Mouse (Mus musculus) CH12.LX (cell line): Measurements from ENCODE around the gene Hk3. TPM values are rescaled to one million over a fixed set of nuclear protein-coding genes. Genes with fewer than 3 reads are reported as not detected.

Source experiments
- DNase-seq: peaks from one replicate; pipeline ENCODE4 v3.0.0-alpha.2; 2013; ENCODE audit errors: extremely low read depth
- H3K27ac ChIP-seq: 2 replicates; pipeline ENCODE4 v1.5.1; 2012; ENCODE audit warnings: low read depth, mild to moderate bottlenecking, control low read depth, moderate library complexity; ENCODE audit not compliant: insufficient read depth
- H3K27me3 ChIP-seq: replicated peaks from 2 replicates; pipeline ENCODE3; 2012; ENCODE audit warnings: inconsistent platforms
- H3K36me3 ChIP-seq, 2 experiments: replicated peaks in 1 of 2; 2 replicates each; pipeline versions ENCODE3 to v1.6.1; 2012; ENCODE audit warnings: inconsistent platforms in 1 of 2, low read length in 1 of 2, mild to moderate bottlenecking in 1 of 2, mixed read lengths in 1 of 2, moderate library complexity in 1 of 2; ENCODE audit not compliant: control insufficient read depth in 1 of 2, insufficient read depth in 1 of 2
- H3K4me1 ChIP-seq, 2 experiments: 2 replicates each; pipeline ENCODE4 v1.6.1; 2012; ENCODE audit warnings: inconsistent platforms in 1 of 2, moderate library complexity in 1 of 2; ENCODE audit not compliant: insufficient read depth in 2 of 2, control insufficient read depth in 1 of 2
- H3K4me2 ChIP-seq: 2 replicates; pipeline ENCODE4 v1.6.1; 2012; ENCODE audit warnings: low read depth, mild to moderate bottlenecking, control low read depth; ENCODE audit not compliant: poor library complexity, insufficient read depth, severe bottlenecking
- H3K4me3 ChIP-seq, 3 experiments: fragments of 150-350 bp in 1 of 3; sonication (generic) in 1 of 3; replicated peaks in 1 of 3; 2 replicates each; pipeline versions ENCODE3 to v1.5.1; 2011 to 2012; ENCODE audit warnings: low read depth in 2 of 3, low read length in 2 of 3, mild to moderate bottlenecking in 2 of 3, moderate library complexity in 2 of 3, control low read depth in 1 of 3, improper control_type of control experiment in 1 of 3, inconsistent platforms in 1 of 3, mixed read lengths in 1 of 3; ENCODE audit not compliant: poor library complexity in 1 of 3
- H3K79me2 ChIP-seq: replicated peaks from 2 replicates; pipeline ENCODE4 v1.6.1; 2012; ENCODE audit warnings: mild to moderate bottlenecking, moderate library complexity; ENCODE audit not compliant: control insufficient read depth, poor library complexity, insufficient read depth, severe bottlenecking; ENCODE audit errors: extremely low read depth
- H3K9ac ChIP-seq: 2 replicates; pipeline ENCODE4 v1.6.1; 2012; ENCODE audit warnings: low read depth, mild to moderate bottlenecking, control low read depth, moderate library complexity; ENCODE audit not compliant: insufficient read depth
- H3K9me3 ChIP-seq: replicated peaks from 2 replicates; pipeline ENCODE3; 2012; ENCODE audit warnings: low read length, inconsistent platforms, mixed read lengths
- BHLHE40 ChIP-seq: IDR thresholded peaks from 2 replicates; pipeline ENCODE4 v1.6.1; 2011; ENCODE audit warnings: mild to moderate bottlenecking, low read depth, low read length, improper control_type of control experiment
- CHD1 ChIP-seq: IDR thresholded peaks from 2 replicates; pipeline ENCODE4 v1.6.1; 2012; ENCODE audit warnings: low read depth, low read length, improper control_type of control experiment, inconsistent platforms
- CTCF ChIP-seq, 2 experiments: IDR thresholded peaks in 1 of 2; conservative IDR thresholded peaks in 1 of 2; 2 replicates each; pipeline ENCODE4 v1.5.1; 2011 to 2012; ENCODE audit warnings: low read depth in 2 of 2, low read length in 2 of 2, improper control_type of control experiment in 1 of 2, inconsistent platforms in 1 of 2, mild to moderate bottlenecking in 1 of 2, moderate library complexity in 1 of 2
- ELF1 ChIP-seq: IDR thresholded peaks from 2 replicates; pipeline ENCODE4 v1.6.1; 2014; ENCODE audit warnings: low read depth, mild to moderate bottlenecking, inconsistent platforms, low read length, improper control_type of control experiment
- EP300 ChIP-seq: IDR thresholded peaks from 2 replicates; pipeline ENCODE4 v1.6.1; 2011; ENCODE audit warnings: low read length, improper control_type of control experiment
- JUND ChIP-seq: conservative IDR thresholded peaks from 2 replicates; pipeline ENCODE4 v1.6.1; 2011; ENCODE audit warnings: low read depth, low read length, improper control_type of control experiment
- MAX ChIP-seq: IDR thresholded peaks from 2 replicates; pipeline ENCODE4 v1.6.1; 2011; ENCODE audit warnings: low read length, improper control_type of control experiment
- MAZ ChIP-seq: IDR thresholded peaks from 2 replicates; pipeline ENCODE4 v1.6.1; 2012; ENCODE audit warnings: low read depth, mild to moderate bottlenecking, inconsistent platforms, low read length, improper control_type of control experiment, moderate library complexity
- NELFE ChIP-seq: IDR thresholded peaks from 2 replicates; pipeline ENCODE4 v1.6.1; 2011; ENCODE audit warnings: low read depth, low read length, improper control_type of control experiment
- NRF1 ChIP-seq: IDR thresholded peaks from 2 replicates; pipeline ENCODE4 v1.6.1; 2014; ENCODE audit warnings: low read depth, mild to moderate bottlenecking, inconsistent platforms, low read length, improper control_type of control experiment, moderate library complexity
- POLR2AphosphoS2 ChIP-seq: IDR thresholded peaks from 2 replicates; pipeline ENCODE4 v1.6.1; 2011; ENCODE audit warnings: low read depth, low read length, improper control_type of control experiment
- RAD21 ChIP-seq: IDR thresholded peaks from 2 replicates; pipeline ENCODE4 v1.6.1; 2011; ENCODE audit warnings: low read depth, mild to moderate bottlenecking, low read length, improper control_type of control experiment, moderate library complexity
- SIN3A ChIP-seq: IDR thresholded peaks from 2 replicates; pipeline ENCODE4 v1.6.1; 2012; ENCODE audit warnings: low read length, improper control_type of control experiment, inconsistent platforms
- TBP ChIP-seq: conservative IDR thresholded peaks from 2 replicates; pipeline ENCODE4 v1.6.1; 2011; ENCODE audit warnings: low read depth, low read length, improper control_type of control experiment
- TCF12 ChIP-seq: IDR thresholded peaks from 2 replicates; pipeline ENCODE4 v1.6.1; 2014; ENCODE audit warnings: low read depth, mild to moderate bottlenecking, inconsistent platforms, low read length, improper control_type of control experiment
- UBTF ChIP-seq: IDR thresholded peaks from 2 replicates; pipeline ENCODE4 v1.6.1; 2012; ENCODE audit warnings: low read depth, mild to moderate bottlenecking, inconsistent platforms, low read length, improper control_type of control experiment, moderate library complexity
- ZC3H11A ChIP-seq: IDR thresholded peaks from 2 replicates; pipeline ENCODE4 v1.6.1; 2012; ENCODE audit warnings: low read depth, mild to moderate bottlenecking, inconsistent platforms, low read length, improper control_type of control experiment
- ZKSCAN1 ChIP-seq: IDR thresholded peaks from 2 replicates; pipeline ENCODE4 v1.6.1; 2012; ENCODE audit warnings: low read depth, inconsistent platforms, low read length, improper control_type of control experiment, borderline replicate concordance
- ZMIZ1 ChIP-seq: IDR thresholded peaks from 2 replicates; pipeline ENCODE4 v1.6.1; 2012; ENCODE audit warnings: low read depth, mild to moderate bottlenecking, inconsistent platforms, low read length, improper control_type of control experiment
- dilution Hi-C: fragments of 300-500 bp; cut with MboI; formaldehyde crosslinking; loops from 2 replicates; pipeline ENCODE4 v1.14.3; 2020; ENCODE audit warnings: low sequenced_read_pairs; ENCODE audit not compliant: extremely low pct_unique_long_range_greater_than_20kb, extremely low pct_ligation_motif_present
- in situ Hi-C: fragments of 300-500 bp; cut with MboI; formaldehyde crosslinking; loops from 3 replicates; pipeline ENCODE4 v1.14.3; 2019; ENCODE audit warnings: low sequenced_read_pairs, low pct_ligation_motif_present, low pct_unique_long_range_greater_than_20kb, mixed read lengths
- polyA plus RNA-seq: library from polyadenylated mRNA; unstranded; fragments of >175 nt; gene quantifications from 2 replicates; pipeline ENCODE4 v1.2.1, GENCODE M21; 2012; ENCODE audit warnings: low read depth; ENCODE audit not compliant: insufficient read length
- total RNA-seq, 2 experiments: library from RNA; depleted of rRNA; stranded (reverse); fragments of 300-350 nt in 1 of 2; fragments of >200 nt in 1 of 2; gene quantifications; 2 replicates each; pipeline ENCODE4 v1.2.3; 2012 to 2014

Gene Hk3
- total and polyA plus RNA-seq, 3 experiments = 0.04 to 0.10 TPM; not detected in 1

DNA sequence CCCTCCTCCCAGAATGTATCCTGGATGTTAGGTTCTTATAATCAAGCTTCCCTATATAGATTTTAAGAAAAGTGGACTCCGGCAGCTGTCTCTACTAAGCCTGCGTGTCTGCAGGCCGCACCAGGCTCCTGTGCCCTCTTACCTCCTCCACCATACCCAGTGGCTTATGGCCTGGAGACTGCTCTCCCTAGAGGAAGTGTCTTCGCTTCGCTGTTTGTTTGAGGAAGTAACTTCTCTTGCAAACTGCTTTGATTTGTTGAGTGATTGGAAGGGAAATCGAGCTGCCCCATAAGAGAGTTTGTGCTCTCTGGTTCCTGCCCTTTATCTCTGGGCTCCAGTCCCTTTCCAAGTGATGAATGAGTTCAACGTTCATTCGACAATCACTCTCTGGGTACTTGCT is 38.2 kb downstream of the Hk3 start:
- Histone ChIP-seq H3K4me3 (no peak overlapping the region), H3K9me3 (peaks cover 4% of the 10 kb centered on the region), H3K9ac (no peak overlapping the region), H3K36me3 (no peaks in the 10 kb centered on the region), H3K27me3 (peaks cover 95% of the 10 kb centered on the region), H3K27ac (no peak overlapping the region), H3K79me2 (no peaks in the 10 kb centered on the region), H3K4me1 (no peaks in the 10 kb centered on the region), H3K4me2 (no peak overlapping the region)
- no peak for DNase-seq
- dilution Hi-C loops = no loop called here
- no peak for TF ChIP-seq NELFE
- TF ChIP-seq NRF1 = no peak
- no peak for TF ChIP-seq MAZ
- no peak for TF ChIP-seq BHLHE40
- no peak for TF ChIP-seq JUND
- TF ChIP-seq ZC3H11A = no peak
- TF ChIP-seq TBP = no peak
- TF ChIP-seq CHD1 = no peak
- TF ChIP-seq TCF12 = no peak
- TF ChIP-seq POLR2AphosphoS2 = no peak
- no peak for TF ChIP-seq RAD21
- no peak for TF ChIP-seq MAX
- in situ Hi-C loops = no loop called here

DNA sequence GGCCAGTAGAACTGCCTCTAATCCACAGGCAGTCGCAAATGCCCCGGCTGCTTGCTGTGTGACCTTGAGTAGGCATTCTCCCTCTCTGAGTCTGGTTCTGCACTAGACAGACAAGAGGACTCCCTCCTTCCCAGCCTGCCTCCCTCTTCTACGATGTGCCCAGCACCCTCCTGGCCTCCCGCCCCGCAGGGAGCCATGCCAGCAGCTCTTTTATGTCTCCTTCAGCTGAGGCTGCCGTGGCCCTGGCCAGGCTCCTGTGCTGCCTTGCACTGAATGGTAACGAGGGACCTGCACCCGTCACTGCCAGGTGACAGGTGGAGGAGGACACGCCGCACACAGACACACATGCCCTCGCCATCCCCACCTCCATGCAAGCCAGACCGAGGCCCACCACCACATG is 40.2 kb downstream of the Hk3 start:
- Histone ChIP-seq H3K4me1 (no peaks in the 10 kb centered on the region), H3K36me3 (no peaks in the 10 kb centered on the region), H3K9ac (no peak overlapping the region), H3K4me3 (no peak overlapping the region), H3K27me3 (peaks cover 96% of the 10 kb centered on the region), H3K4me2 (no peak overlapping the region), H3K9me3 (peaks cover 4% of the 10 kb centered on the region), H3K27ac (no peak overlapping the region), H3K79me2 (no peaks in the 10 kb centered on the region)
- dilution Hi-C loops = no loop called here
- in situ Hi-C loops = no loop called here
- TF ChIP-seq ZMIZ1 (no peak), ELF1 (no peak)
- DNase-seq = no peak

DNA sequence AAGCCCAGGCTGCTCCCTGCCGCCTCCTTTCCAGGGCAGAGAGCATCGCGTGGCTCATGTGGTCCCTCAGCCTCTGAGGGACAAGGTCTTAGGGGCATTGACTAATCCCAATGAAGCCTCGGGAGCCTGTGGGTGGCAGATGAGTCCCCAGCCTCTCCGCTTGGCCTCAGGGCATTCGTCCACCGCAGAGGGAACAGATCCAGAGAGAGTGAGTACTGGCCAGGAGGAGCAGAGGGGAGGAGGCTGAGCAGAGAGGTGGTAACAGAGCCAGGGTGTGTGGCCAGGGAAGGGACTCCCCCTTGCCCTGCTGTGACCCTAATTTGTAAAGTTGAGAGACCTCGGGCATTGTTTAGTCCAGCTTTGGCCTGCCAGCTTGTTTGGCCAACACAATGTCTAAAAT is 42.4 kb downstream of the Hk3 start:
- H3K27me3 ChIP-seq = peaks cover 96% of the 10 kb centered on the region
- in situ Hi-C loops = no loop called here
- TF ChIP-seq BHLHE40 = no peak
- TF ChIP-seq TBP = no peak
- TF ChIP-seq ZKSCAN1 = no peak
- TF ChIP-seq UBTF = no peak
- no peak for TF ChIP-seq CTCF (conservative IDR thresholded peaks at IDR 0.05 in 1 of 2, IDR thresholded peaks at IDR 0.05 in 1 of 2; ENCODE audit: low read depth in 2 of 2, low read length in 2 of 2)
- no peak for TF ChIP-seq EP300
- TF ChIP-seq NRF1 = no peak
- no peak for TF ChIP-seq ZMIZ1
- no peak for TF ChIP-seq SIN3A
- TF ChIP-seq, all 38 proteins: peak for 0

More for the DNA sequence above, 42.4 kb downstream of the Hk3 start:
- dilution Hi-C loops = no loop called here
- H3K27ac ChIP-seq = no peak overlapping the region
- no peak overlapping the region for H3K4me3 ChIP-seq
- DNase-seq = no peak
- no peaks in the 10 kb centered on the region for H3K36me3 ChIP-seq
- H3K4me2 ChIP-seq = no peak overlapping the region
- no peaks in the 10 kb centered on the region for H3K9me3 ChIP-seq
- H3K4me1 ChIP-seq = peaks cover 0 to under 1% of the 10 kb centered on the region in 2 experiments; a peak in 1 of 4 replicates
- no peaks in the 10 kb centered on the region for H3K79me2 ChIP-seq
- no peak overlapping the region for H3K9ac ChIP-seq
